Mouse (Mus musculus) midbrain, embryonic 11.5 days (tissue): ENCODE results near the gene Gpm6b. TPM values are rescaled to one million over a fixed set of nuclear protein-coding genes. Genes with fewer than 3 reads are reported as not detected.

ENCODE experiments used
- ATAC-seq: fragments of 200-750 bp; cut with Nextera tagmentation; 2 replicates; pipeline ENCODE4 v1.8.0; 2017; ENCODE audit warnings: moderate TSS enrichment, moderate library complexity; ENCODE audit not compliant: low FRiP score
- DNase-seq: peaks from one replicate; pipeline ENCODE4 v3.0.0; 2015; ENCODE audit warnings: low spot score; ENCODE audit errors: missing footprints
- H3K27ac ChIP-seq: fragments of 300-500 bp; sonication (generic); 2 replicates; pipeline ENCODE4 v1.5.1; 2014; ENCODE audit warnings: low read depth, low read length
- H3K27me3 ChIP-seq: fragments of 300-500 bp; sonication (generic); 2 replicates; pipeline ENCODE4 v1.6.1; 2014; ENCODE audit warnings: mild to moderate bottlenecking, low read length, moderate library complexity, mixed read lengths; ENCODE audit not compliant: control insufficient read depth, insufficient read depth
- H3K36me3 ChIP-seq: fragments of 300-500 bp; sonication (generic); 2 replicates; pipeline ENCODE4 v1.6.1; 2014; ENCODE audit warnings: mild to moderate bottlenecking, low read length, moderate library complexity, mixed read lengths; ENCODE audit not compliant: control insufficient read depth, insufficient read depth
- H3K4me1 ChIP-seq: fragments of 300-500 bp; sonication (generic); 2 replicates; pipeline ENCODE4 v1.6.1; 2014; ENCODE audit warnings: low read length; ENCODE audit not compliant: control insufficient read depth, insufficient read depth
- H3K4me2 ChIP-seq: fragments of 300-500 bp; sonication (generic); 2 replicates; pipeline ENCODE4 v1.6.1; 2014; ENCODE audit warnings: mild to moderate bottlenecking, moderate library complexity
- H3K4me3 ChIP-seq: fragments of 300-500 bp; sonication (generic); 2 replicates; pipeline ENCODE4 v1.5.1; 2014; ENCODE audit warnings: low read depth, low read length
- H3K9ac ChIP-seq: fragments of 300-500 bp; sonication (generic); 2 replicates; pipeline ENCODE4 v1.6.1; 2014; ENCODE audit warnings: low read length
- H3K9me3 ChIP-seq: fragments of 300-500 bp; sonication (generic); 2 replicates; pipeline ENCODE4 v1.6.1; 2016; ENCODE audit warnings: low read length; ENCODE audit not compliant: control insufficient read depth
- WGBS: fragments of 180-500 bp; shearing (Covaris S2); extraction: QIAGEN DNeasy Blood & Tissue Kit; methylation state at CpG from one replicate; pipeline ENCODE4 v1.1.7; 2014; 5-methylcytosine and 5-hydroxymethylcytosine counted together
- polyA plus RNA-seq: library from polyadenylated mRNA; unstranded; fragments of >200 nt; fragmentation: Nextera tagmentation; extraction: Ambion mirVana; gene quantifications from 2 replicates; pipeline ENCODE4 v1.2.1, GENCODE M21; 2014

The Gpm6b gene
- polyA plus RNA-seq, 1 experiment from 2014 or later: 102 TPM

DNA sequence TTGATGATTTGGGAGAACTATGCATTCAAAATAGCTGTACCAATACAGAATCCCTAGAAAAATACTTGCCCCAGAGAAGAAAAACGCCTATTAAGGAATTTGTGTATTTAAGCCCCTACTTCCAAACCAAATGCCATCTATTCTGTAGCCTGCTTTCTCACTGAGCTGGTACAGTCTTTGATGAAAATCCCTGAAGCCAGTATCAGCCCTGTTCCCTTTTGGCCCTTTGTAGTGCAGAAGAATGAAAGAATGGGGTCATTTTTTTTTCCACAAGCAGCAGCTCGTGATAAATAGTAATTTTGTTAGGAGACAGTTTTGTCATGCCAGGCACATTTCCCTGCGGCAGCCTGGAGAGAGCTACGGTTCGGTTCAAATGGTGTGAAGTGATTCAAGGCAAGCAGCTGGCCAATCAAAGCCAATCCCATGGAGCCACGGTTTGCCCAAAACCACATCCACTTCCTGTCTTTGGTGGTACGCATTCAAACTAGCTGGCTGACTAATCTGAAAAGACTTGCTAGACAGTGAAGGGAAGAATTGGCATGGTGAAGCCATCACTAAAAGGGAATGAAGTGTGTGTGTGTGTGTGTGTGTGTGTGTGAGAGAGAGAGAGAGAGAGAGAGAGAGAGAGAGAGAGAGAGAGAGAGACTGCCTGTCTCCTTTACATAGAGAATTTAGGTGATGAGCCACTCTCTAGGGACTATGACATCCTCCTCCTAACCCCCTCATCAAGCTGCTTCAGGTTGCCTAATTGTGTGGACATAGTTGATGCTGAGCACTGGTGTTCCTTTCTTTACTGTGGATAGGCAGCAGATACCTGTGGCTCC, 78.1 kb downstream of the Gpm6b start:
- Histone ChIP-seq H3K4me1 (no peaks in the 10 kb centered on the region), H3K27ac (no peak overlapping the region), H3K4me2 (no peak overlapping the region), H3K4me3 (no peak overlapping the region), H3K27me3 (peaks cover 7% of the 10 kb centered on the region), H3K36me3 (no peaks in the 10 kb centered on the region), H3K9me3 (no peaks in the 10 kb centered on the region), H3K9ac (no peak overlapping the region)
- ATAC-seq: peak; percentile 73
- 46% methylated on average over 7 of the region's 7 CpGs for WGBS
- no peak for DNase-seq

DNA sequence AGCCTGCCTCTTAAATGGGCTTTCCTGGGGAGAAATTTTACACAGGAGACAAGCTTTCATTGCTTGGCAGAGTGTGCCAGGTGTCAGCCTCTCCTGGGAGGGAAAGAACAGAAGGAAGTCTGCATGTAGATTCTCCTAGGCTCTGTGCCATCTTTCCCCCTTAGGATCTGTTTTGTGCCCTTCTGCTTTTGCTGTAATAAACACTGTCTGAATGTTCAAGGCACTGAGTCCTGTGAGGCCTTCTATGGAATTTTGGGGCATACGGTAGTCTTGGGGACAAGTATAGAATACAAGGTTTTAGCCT, 78.6 kb downstream of the Gpm6b start:
- Histone ChIP-seq H3K27me3 (peaks cover 7% of the 10 kb centered on the region), H3K9ac (no peak overlapping the region), H3K9me3 (no peaks in the 10 kb centered on the region), H3K4me1 (no peaks in the 10 kb centered on the region), H3K36me3 (no peaks in the 10 kb centered on the region), H3K4me3 (no peak overlapping the region), H3K27ac (no peak overlapping the region), H3K4me2 (no peak overlapping the region)
- DNase-seq: no peak
- no peak for ATAC-seq
- 79% methylated on average over 1 of the region's 1 CpGs for WGBS

DNA sequence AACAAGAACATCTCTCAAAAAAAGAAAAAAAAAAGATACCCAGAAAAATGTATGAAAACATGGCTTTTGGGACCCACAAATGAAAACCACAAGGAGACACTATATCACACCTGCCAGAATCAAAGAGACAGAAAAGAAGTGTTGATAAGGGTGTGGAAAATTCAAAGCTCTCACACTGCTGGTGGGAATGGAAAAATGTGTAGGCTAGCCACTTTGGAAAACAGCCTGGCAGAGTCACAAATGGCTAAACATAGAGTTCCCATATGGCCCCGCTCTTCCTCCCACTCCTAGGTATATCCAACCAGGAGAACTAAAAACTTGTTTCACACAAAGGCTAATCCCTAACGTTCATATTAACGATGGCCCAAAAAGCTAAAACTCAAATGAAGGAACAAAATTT, 84.5 kb downstream of the Gpm6b start:
- Histone ChIP-seq H3K4me2 (no peak overlapping the region), H3K36me3 (no peaks in the 10 kb centered on the region), H3K4me3 (no peak overlapping the region), H3K4me1 (peaks cover 3% of the 10 kb centered on the region; the same call in 1 of the 2 replicates), H3K9ac (no peak overlapping the region), H3K27ac (no peak overlapping the region), H3K27me3 (peaks cover 8% of the 10 kb centered on the region; the same call in 1 of the 2 replicates), H3K9me3 (no peaks in the 10 kb centered on the region)
- 92% methylated on average over 3 of the region's 3 CpGs for WGBS
- no peak for ATAC-seq
- no peak for DNase-seq

DNA sequence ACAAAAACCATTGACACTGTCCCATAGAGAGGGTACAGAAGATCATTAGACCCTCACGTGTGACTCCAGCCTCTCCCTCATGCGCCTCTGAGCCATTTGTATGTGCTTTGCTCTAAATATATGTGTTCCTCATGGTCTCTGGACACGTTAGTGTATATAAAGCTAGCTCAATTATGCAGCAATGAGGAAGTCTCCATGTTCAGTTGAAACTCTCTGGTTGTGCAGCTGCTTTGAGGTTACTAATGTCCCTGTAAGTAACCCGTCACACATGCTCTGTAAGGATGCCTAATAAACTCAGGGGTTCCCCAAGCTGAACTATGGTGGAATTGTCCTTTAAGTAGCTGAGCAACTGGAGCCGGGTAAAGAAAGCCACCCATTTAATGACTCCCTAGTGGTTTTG, 88.9 kb downstream of the Gpm6b start:
- 0 out of 2 replicates have a peak, but pooled peaks cover 5% of the 10 kb centered on the region for H3K27me3 ChIP-seq
- H3K4me3 ChIP-seq: no peak overlapping the region
- peaks cover 6% of the 10 kb centered on the region; the same call in 1 of the 2 replicates for H3K4me1 ChIP-seq
- ATAC-seq (no peak), DNase-seq (no peak)
- H3K27ac ChIP-seq: no peak overlapping the region
- 64% methylated on average over 5 of the region's 5 CpGs for WGBS
- H3K36me3 ChIP-seq: no peaks in the 10 kb centered on the region
- no peaks in the 10 kb centered on the region for H3K9me3 ChIP-seq
- H3K9ac ChIP-seq: no peak overlapping the region
- H3K4me2 ChIP-seq: no peak overlapping the region

DNA sequence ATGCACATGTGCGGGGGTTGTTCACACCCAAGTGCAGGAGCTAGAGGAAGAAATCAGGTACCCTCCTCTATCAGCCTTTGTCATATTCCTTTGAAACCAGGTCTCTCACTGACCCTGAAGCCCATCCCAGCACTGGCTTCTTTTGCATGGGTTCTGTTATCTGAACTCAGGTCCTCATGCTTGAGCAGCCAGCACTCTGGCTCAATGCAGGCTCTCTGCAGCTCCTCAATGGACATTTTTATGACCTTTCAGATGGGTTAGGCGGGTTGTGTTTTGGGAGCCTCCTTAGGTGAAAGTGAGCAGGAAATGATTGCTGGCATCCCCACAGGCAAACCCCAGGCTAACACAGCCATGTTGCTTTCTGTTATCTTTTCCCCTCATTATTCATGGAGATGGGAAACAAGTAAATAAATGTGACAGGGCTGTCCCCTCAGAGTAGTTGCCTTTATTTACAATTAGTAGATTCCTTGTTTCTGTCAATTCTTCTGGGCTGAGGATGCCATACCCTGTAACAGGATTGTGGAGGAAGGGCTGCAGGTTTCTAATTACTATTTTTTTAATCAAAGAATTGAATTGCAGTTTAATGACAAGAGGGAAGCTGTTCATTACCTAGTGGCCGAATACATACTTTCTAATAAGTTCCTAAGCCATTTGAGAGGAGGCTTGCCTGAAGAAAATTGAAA, 89.6 kb downstream of the Gpm6b start:
- Histone ChIP-seq H3K36me3 (no peaks in the 10 kb centered on the region), H3K27me3 (0 out of 2 replicates have a peak, but pooled peaks cover 5% of the 10 kb centered on the region)

DNA sequence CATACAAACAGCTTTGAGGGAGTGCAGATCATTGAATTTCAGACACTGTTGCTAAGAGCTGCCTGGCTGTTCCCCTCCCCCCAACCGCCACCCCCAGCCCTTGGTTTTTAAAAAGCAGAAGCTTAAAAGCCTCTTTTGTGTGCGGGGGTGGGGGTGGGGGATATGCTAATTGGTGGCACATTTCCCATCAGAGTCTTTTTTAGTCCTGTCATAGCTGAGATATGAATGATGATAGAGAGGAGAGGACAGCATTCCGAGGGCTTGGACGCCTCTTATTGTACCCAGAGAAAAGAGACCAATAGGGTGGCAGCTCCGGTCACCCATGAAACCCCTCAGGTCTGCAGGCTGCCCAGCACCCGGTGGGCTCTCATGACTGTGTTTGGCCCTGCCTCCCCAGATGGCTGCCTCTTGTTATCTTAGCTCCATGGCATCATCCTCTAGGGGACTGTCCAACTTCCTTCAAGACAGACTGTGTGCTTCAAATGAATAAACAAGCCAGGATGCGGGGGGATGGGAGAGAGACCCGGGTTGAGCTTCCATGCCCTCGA, 90.3 kb downstream of the Gpm6b start:
- no peak overlapping the region for H3K4me3 ChIP-seq
- peak overlapping the region; percentile 26 for H3K4me2 ChIP-seq
- no peaks in the 10 kb centered on the region for H3K9me3 ChIP-seq
- H3K27me3 ChIP-seq: 0 out of 2 replicates have a peak, but pooled peaks cover 5% of the 10 kb centered on the region
- H3K9ac ChIP-seq: no peak overlapping the region
- WGBS: 29% methylated on average over 9 of the region's 9 CpGs
- H3K4me1 ChIP-seq: peaks cover 6% of the 10 kb centered on the region; the same call in 1 of the 2 replicates
- ATAC-seq (peak; percentile 96), DNase-seq (peak; percentile 91)
- H3K27ac ChIP-seq: peak overlapping the region; percentile 87
- no peaks in the 10 kb centered on the region for H3K36me3 ChIP-seq

More for the DNA sequence above, 89.6 kb downstream of the Gpm6b start:
- peak; percentile 10 for ATAC-seq
- Histone ChIP-seq H3K9ac (0 out of 2 replicates have a peak overlapping the region, but pooled peaks have one; percentile 9), H3K9me3 (no peaks in the 10 kb centered on the region), H3K4me1 (peaks cover 6% of the 10 kb centered on the region; the same call in 1 of the 2 replicates), H3K27ac (peak overlapping the region; percentile 87), H3K4me3 (no peak overlapping the region), H3K4me2 (peak overlapping the region; percentile 26)
- peak; percentile 85 for DNase-seq
- 46% methylated on average over 3 of the region's 3 CpGs for WGBS

DNA sequence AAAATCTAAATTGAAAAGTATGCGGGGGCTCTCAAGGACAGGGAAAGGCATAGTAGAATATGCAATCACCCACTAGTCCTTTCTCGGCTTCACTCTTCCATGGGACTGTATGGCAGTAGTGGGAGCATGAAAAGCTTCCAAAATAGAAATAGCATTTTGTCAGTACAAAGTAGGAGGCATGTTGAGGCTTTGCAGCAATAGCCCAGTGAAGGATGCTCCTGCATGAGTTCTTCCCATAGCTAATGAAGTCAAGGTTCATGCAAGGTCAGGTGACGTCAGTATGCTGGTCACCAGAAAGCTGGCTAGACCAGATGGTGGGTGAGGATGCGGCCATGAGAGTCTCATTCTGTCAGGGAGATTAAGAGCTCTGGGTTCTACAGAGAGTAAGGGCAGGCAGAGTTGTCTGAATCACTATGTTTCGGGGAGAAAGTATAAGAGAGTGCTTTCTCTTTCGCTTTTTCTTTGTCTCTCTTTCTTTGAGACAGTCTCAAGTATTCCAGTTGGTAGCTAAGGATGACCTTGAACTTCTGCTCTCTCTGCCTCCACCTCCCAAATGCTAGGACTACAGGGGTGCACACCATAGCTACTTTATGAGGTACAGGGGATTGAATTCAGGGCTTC, 95.9 kb downstream of the Gpm6b start:
- no peak for DNase-seq
- Histone ChIP-seq H3K27ac (no peak overlapping the region), H3K36me3 (no peaks in the 10 kb centered on the region), H3K27me3 (peaks cover 2% of the 10 kb centered on the region; the same call in 1 of the 2 replicates), H3K9me3 (no peaks in the 10 kb centered on the region), H3K4me2 (no peak overlapping the region), H3K4me3 (no peak overlapping the region), H3K4me1 (no peaks in the 10 kb centered on the region), H3K9ac (no peak overlapping the region)
- no peak for ATAC-seq
- WGBS: 86% methylated on average over 6 of the region's 6 CpGs

DNA sequence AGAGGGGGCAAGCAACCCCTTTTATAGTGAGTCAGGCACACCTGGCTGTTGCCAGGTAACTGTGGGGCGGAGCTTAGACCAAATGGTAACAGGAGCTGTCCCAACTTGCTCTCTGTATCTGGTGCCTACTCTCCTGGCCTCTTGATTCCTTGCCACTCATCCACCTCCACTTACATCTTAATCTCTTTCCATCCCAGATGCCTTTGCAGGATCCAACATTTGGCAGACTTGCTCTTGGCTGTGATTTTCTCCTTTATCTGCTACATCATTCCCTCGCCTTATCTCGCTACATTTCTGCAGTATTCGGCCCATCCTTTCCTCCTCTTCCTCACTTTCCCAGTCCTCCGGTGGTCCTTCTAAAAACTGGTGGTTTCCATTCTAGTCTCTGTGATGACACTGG, 99.6 kb downstream of the Gpm6b start:
- peaks cover 4% of the 10 kb centered on the region; the same call in 1 of the 2 replicates for H3K27me3 ChIP-seq
- ATAC-seq (no peak), DNase-seq (no peak)
- H3K4me2 ChIP-seq: no peak overlapping the region
- 88% methylated on average over 5 of the region's 5 CpGs for WGBS
- no peaks in the 10 kb centered on the region for H3K4me1 ChIP-seq
- no peak overlapping the region for H3K9ac ChIP-seq
- H3K27ac ChIP-seq: no peak overlapping the region
- no peaks in the 10 kb centered on the region for H3K36me3 ChIP-seq
- no peak overlapping the region for H3K4me3 ChIP-seq
- no peaks in the 10 kb centered on the region for H3K9me3 ChIP-seq
